Mouse (Mus musculus) liver, embryonic 13.5 days (tissue): Measurements from ENCODE around the gene Sept12. TPM values are rescaled to one million over a fixed set of nuclear protein-coding genes. Genes with fewer than 3 reads are reported as not detected.

Source experiments
- ATAC-seq: fragments of 200-750 bp; cut with Nextera tagmentation; 2 replicates; pipeline ENCODE4 v1.8.0; 2017; ENCODE audit warnings: low read depth, mild to moderate bottlenecking, moderate number of reproducible peaks, moderate library complexity
- DNase-seq: peaks from one replicate; pipeline ENCODE4 v3.0.0; 2022
- H3K27ac ChIP-seq: fragments of 300-500 bp; sonication (generic); 2 replicates; pipeline ENCODE4 v1.5.1; 2015; ENCODE audit warnings: moderate library complexity, mild to moderate bottlenecking, inconsistent platforms
- H3K27me3 ChIP-seq: fragments of 300-500 bp; sonication (generic); 2 replicates; pipeline ENCODE4 v1.6.1; 2015; ENCODE audit warnings: mild to moderate bottlenecking, inconsistent platforms
- H3K36me3 ChIP-seq: fragments of 300-500 bp; sonication (generic); 2 replicates; pipeline ENCODE4 v1.6.1; 2015; ENCODE audit warnings: mild to moderate bottlenecking, inconsistent platforms
- H3K4me1 ChIP-seq: fragments of 300-500 bp; sonication (generic); replicated peaks from 2 replicates; pipeline ENCODE4 v1.6.1; 2015; ENCODE audit warnings: inconsistent platforms
- H3K4me2 ChIP-seq: fragments of 300-500 bp; sonication (generic); 2 replicates; pipeline ENCODE4 v1.6.1; 2015; ENCODE audit warnings: inconsistent platforms, mild to moderate bottlenecking, moderate library complexity
- H3K4me3 ChIP-seq: fragments of 300-500 bp; sonication (generic); replicated peaks from 2 replicates; pipeline ENCODE4 v1.5.1; 2015; ENCODE audit warnings: mild to moderate bottlenecking, inconsistent platforms
- H3K9ac ChIP-seq: fragments of 300-500 bp; sonication (generic); 2 replicates; pipeline ENCODE4 v1.6.1; 2015; ENCODE audit warnings: mild to moderate bottlenecking, inconsistent platforms
- H3K9me3 ChIP-seq: fragments of 300-500 bp; sonication (generic); replicated peaks from 2 replicates; pipeline ENCODE4 v1.6.1; 2016; ENCODE audit warnings: inconsistent platforms
- WGBS: fragments of 180-500 bp; shearing (Covaris S2); methylation state at CpG from one replicate; pipeline ENCODE4 v1.1.7; 2015; ENCODE audit not compliant: insufficient replicate concordance; 5-methylcytosine and 5-hydroxymethylcytosine counted together
- polyA plus RNA-seq: library from polyadenylated mRNA; unstranded; fragments of >200 nt; fragmentation: Nextera tagmentation; extraction: Ambion mirVana; gene quantifications from 2 replicates; pipeline ENCODE4 v1.2.1, GENCODE M21; 2015

Sept12 gene
- not detected in 2 replicates for polyA plus RNA-seq

DNA sequence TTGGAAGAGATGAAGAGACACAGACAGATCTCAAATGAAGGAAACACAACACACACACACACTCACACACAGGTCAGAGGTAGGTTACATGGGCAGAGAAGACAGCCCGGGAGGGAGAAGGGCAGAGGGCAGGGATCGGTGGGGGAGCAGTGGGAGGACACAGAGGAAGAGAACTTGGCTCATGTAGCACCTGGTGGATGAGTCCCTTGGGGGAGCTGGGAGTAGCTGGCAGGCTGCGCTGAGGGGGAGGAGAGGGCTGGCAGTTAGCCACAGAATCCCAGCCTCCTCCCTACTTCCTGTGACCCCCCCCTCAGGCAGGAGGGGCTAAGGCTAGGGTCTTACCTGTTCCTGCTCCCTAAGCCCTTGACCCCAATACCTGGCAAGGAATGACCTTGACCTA, at the start of gene Sept12:
Gene Sept12, minus strand, starts transcription at position 300 of the 400 bp plus-strand sequence.
- ATAC-seq = no peak
- H3K4me2 ChIP-seq = no peak within 1 kb of the TSS
- WGBS = 59% methylated on average over 3 of the region's 3 CpGs
- peaks cover 4% of the 10 kb centered on the region; the same call in 1 of the 2 replicates for H3K4me1 ChIP-seq
- no peaks in the 10 kb centered on the region for H3K36me3 ChIP-seq
- H3K9ac ChIP-seq = no peak within 1 kb of the TSS
- no peak for DNase-seq
- H3K9me3 ChIP-seq = no peaks in the 10 kb centered on the region
- H3K27me3 ChIP-seq = no peaks in the 10 kb centered on the region
- H3K27ac ChIP-seq = no peak within 1 kb of the TSS
- H3K4me3 ChIP-seq = no peak within 1 kb of the TSS

DNA sequence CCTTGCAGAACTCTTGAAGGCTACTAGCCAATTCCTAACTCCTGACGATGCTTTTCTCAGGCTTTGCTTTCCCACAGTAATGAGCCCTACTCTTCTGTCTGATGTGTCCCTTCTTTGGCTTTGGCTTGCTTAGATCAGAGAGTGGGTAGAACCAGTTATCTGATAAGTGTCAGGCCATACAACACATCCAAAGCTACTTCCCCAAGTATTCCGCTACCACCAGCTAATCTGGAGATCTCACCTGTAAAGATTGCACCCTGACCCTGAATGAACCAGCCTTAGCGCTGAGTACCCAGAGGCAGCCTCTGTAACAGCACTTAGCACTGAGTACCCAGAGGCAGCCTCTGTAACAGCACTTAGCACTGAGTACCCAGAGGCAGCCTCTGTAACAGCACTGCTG, 47.7 kb upstream of the Sept12 start:
- no peak overlapping the region for H3K4me2 ChIP-seq
- no peaks in the 10 kb centered on the region for H3K27me3 ChIP-seq
- no peaks in the 10 kb centered on the region for H3K9me3 ChIP-seq
- H3K4me3 ChIP-seq = no peak overlapping the region
- WGBS = 94% methylated on average over 3 of the region's 3 CpGs
- DNase-seq (no peak), ATAC-seq (no peak)
- no peak overlapping the region for H3K27ac ChIP-seq
- H3K9ac ChIP-seq = no peak overlapping the region
- peaks cover 19% of the 10 kb centered on the region for H3K4me1 ChIP-seq
- peaks cover 72% of the 10 kb centered on the region for H3K36me3 ChIP-seq

DNA sequence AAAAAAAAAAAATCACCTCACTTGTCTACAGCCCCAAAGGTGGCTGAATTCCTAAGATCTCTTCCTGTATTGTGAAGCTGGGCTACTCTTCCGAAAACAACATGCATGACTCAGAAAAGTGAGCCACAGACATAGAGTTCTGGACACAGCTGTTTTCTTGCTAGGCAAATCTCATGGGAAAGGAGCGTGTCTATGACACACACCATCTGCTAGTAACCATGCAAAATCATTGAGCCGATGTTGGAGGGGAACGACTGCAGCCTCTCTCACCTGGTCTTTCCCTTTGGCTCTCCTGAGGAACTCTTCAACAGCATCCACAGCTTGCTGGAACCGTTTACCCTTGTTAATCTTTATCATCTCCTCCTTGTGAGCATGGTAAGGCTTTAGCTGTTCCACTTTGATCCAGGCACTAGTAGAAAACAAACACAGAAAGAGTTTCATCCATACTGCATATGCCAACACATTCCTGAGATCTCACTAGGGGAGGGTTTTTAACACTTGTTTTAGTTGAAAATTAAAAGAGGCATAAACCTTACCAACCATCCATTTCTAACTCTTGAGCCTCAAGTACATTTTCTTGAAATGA, 39.1 kb upstream of the Sept12 start:
- Histone ChIP-seq H3K9me3 (no peaks in the 10 kb centered on the region), H3K27me3 (no peaks in the 10 kb centered on the region), H3K9ac (no peak overlapping the region), H3K4me2 (no peak overlapping the region), H3K4me1 (no peaks in the 10 kb centered on the region), H3K27ac (no peak overlapping the region), H3K4me3 (no peak overlapping the region), H3K36me3 (peaks cover 95% of the 10 kb centered on the region)
- ATAC-seq (no peak), DNase-seq (no peak)
- WGBS = 89% methylated on average over 5 of the region's 5 CpGs

DNA sequence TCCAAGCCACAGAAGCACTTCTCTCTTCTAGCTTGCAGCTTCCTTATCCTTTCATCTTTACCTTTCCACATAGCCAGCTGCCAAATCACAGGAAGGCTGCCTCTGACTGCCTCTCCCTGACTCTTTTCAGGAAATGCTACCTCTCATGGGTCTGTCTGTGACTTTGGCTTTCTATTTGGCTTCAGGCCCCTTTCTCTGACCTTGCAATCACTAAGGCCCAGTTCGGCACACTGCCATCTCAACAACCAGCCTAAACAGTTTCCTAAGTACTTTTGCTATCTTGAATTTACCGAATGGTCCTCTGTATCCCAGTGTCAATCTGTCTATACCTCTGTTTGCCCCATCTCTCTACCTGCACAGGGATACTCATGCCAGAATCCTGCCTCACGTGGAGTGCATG, 37.9 kb upstream of the Sept12 start:
- ATAC-seq = no peak
- 92% methylated on average over 3 of the region's 3 CpGs for WGBS

DNA sequence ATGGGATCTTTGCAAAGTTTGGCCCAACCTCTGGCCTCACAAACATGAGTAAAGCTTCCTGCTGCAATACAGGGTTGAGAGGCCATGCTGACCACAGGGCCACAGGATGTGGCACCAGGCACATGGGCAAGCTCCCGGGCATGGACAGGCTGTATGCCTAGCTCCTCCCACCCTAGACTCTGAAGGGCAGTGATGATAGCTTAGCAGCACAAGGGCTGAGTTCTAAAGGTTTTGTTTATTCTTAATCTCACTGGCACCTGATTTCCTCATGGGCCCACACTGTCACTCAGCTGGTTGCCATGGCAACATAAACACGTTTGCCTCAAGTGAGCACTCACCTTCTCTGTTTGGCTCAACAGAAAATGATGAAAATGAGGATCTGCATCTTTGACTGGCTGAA, 32.2 kb upstream of the Sept12 start:
- peaks cover 99% of the 10 kb centered on the region for H3K36me3 ChIP-seq
- H3K9me3 ChIP-seq = no peaks in the 10 kb centered on the region
- H3K27ac ChIP-seq = no peak overlapping the region
- WGBS = 45% methylated on average over 2 of the region's 2 CpGs
- H3K4me3 ChIP-seq = no peak overlapping the region
- ATAC-seq = no peak
- no peak overlapping the region for H3K4me2 ChIP-seq
- DNase-seq = no peak
- no peaks in the 10 kb centered on the region for H3K27me3 ChIP-seq
- H3K9ac ChIP-seq = no peak overlapping the region
- no peaks in the 10 kb centered on the region for H3K4me1 ChIP-seq

More for the DNA sequence above, 37.9 kb upstream of the Sept12 start:
- H3K27ac ChIP-seq = no peak overlapping the region
- no peaks in the 10 kb centered on the region for H3K4me1 ChIP-seq
- H3K9ac ChIP-seq = no peak overlapping the region
- H3K9me3 ChIP-seq = no peaks in the 10 kb centered on the region
- DNase-seq = no peak
- peaks cover 95% of the 10 kb centered on the region for H3K36me3 ChIP-seq
- no peak overlapping the region for H3K4me3 ChIP-seq
- no peaks in the 10 kb centered on the region for H3K27me3 ChIP-seq
- H3K4me2 ChIP-seq = no peak overlapping the region

DNA sequence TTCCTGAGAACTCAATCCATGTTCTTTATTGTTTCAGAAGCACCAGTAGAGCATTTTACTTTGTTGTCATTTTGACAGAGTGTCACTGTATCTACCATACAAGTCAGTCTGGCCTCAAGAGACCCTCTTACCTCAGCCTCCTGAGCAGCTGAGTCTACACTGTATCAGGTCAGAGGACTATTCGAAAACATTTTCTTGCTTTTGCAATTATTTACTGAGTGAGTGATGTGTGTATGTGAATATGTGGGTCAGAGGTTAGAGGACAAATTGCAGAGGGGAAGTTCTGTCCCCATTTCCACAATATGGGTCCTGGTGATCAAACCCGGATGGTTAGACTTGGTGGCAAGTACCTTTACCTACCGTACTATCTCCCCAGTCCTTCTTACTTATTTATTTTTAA, 26.4 kb upstream of the Sept12 start:
- ATAC-seq (no peak), DNase-seq (no peak)
- Histone ChIP-seq H3K36me3 (peaks cover 99% of the 10 kb centered on the region), H3K4me3 (no peak overlapping the region), H3K9ac (no peak overlapping the region), H3K4me1 (no peaks in the 10 kb centered on the region), H3K9me3 (no peaks in the 10 kb centered on the region), H3K27ac (no peak overlapping the region), H3K4me2 (no peak overlapping the region), H3K27me3 (no peaks in the 10 kb centered on the region)
- WGBS = 88% methylated on average over 3 of the region's 3 CpGs

DNA sequence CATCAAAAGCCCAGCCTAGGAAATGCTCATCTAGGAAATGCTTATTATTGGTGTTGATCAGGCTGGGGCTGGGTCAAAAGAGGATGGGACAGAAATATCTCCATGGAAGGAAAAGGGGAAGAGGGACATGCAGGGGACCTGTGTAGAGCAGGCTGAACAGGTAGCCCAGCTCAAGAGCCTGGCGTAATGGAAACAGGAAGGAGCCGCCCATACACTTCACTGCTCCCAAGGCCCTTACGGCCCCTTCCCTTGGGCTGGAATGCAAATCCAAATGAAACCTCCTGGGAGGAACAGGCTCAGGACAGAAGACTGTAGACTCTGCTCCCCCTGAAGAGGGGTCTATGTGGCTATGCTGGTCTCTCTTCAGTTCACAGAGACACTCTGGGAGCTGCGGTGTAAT, 16.9 kb upstream of the Sept12 start:
- no peak overlapping the region for H3K4me2 ChIP-seq
- H3K36me3 ChIP-seq = peaks cover 53% of the 10 kb centered on the region
- H3K9ac ChIP-seq = no peak overlapping the region
- WGBS = 86% methylated on average over 4 of the region's 4 CpGs
- no peak overlapping the region for H3K27ac ChIP-seq
- H3K27me3 ChIP-seq = 0 out of 2 replicates have a peak, but pooled peaks cover 5% of the 10 kb centered on the region
- no peak for ATAC-seq
- H3K4me3 ChIP-seq = no peak overlapping the region
- H3K4me1 ChIP-seq = peaks cover 31% of the 10 kb centered on the region
- DNase-seq = no peak
- H3K9me3 ChIP-seq = no peaks in the 10 kb centered on the region

DNA sequence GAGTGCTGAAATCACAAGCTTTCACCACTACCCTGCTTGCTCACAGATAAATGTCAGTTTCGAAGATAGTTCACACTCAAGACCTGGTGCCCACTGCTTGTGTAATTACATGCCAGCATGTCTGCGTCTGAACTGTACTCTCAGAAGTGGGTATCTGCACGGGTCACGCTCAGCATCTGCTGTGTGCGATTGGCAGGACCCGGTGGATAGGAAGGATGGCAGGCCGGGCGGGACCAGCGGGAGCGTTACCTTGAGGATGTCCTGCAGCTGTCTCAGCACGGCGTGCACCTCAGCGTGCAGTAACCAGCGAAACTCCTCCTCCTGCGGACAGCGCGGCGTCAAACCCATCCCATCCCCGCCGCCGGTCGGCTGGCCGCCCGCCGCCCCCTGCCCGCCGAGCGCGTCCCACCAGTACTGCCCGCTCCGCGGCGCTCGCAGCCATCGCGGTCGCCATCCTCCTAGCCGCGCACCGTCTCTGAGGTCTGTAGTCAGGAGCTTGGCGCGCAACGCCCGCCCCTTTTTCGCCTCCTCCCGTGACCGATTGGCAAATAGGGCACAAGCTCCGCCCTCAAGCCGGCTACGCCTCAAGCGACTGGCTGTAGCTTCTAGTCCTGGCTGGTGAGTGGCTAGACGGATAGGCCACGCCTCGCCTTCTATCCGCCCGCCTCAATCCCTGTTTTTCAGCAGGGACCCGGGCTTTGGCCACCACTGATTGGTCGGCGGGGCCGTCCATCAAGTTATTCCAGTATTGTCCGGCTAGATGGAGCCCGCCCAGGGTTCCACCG, 15.6 kb upstream of the Sept12 start, which contains the start of gene Rogdi:
Gene Rogdi, minus strand, starts transcription at position 500 of the 785 bp plus-strand sequence.
- peak within 1 kb of the TSS; percentile 70 for H3K4me3 ChIP-seq
- H3K4me2 ChIP-seq = peak within 1 kb of the TSS; percentile 89
- peak within 1 kb of the TSS; percentile 74 for H3K9ac ChIP-seq
- peak; percentile 91 for ATAC-seq
- under 1% methylated on average over 63 of the region's 63 CpGs for WGBS
- peaks cover 40% of the 10 kb centered on the region for H3K36me3 ChIP-seq
- no peaks in the 10 kb centered on the region for H3K9me3 ChIP-seq
- H3K27ac ChIP-seq = peak within 1 kb of the TSS; percentile 73
- H3K27me3 ChIP-seq = 0 out of 2 replicates have a peak, but pooled peaks cover 5% of the 10 kb centered on the region
- H3K4me1 ChIP-seq = peaks cover 34% of the 10 kb centered on the region
- peak; percentile 97 for DNase-seq

DNA sequence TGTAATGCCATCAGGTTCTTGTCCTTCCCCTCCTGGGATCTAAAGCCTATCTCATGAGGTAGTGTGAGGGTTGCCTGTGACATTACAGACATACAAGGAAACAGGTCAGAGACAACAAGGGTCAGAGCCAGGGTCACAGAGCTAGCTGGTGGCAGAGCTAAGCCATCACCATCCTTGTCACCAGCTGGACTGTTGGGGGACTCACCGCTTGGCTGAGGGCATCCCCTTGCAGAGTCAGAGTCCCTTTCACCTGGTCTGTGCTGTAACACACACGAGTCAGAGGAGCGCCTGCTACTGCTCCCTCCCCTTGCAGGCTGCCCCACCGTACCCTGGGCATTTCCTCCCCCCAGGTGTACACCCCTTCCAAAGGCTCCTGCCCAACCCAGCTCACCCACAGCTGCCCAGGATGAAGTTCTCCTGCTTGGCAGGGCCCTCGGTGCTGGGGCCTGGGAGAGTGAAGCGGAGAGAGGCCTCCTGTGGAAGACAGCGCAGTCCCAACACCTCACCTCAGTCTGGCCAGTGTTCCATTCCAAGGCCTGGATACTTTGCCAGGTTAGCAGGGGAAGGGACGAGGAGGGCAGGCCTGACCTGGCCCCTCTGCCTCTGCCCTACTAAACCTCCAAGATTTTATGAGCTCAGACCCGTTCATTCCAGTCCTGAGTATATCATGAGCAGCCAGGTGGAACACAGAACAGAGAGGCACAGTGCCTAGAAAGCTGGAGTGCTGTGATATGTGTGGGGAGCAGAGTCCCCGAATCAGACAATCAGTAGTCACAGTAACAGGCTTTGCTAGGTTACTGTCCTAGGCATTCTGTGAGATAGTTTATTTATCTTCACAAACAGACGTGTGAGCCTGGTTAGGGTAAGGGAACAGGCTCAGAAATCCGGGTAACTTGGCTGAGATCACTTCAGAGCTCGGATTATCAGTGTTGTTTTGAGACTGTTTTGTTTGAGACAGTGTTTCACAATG, 14.7 kb upstream of the Sept12 start:
- WGBS = 35% methylated on average over 13 of the region's 13 CpGs
- DNase-seq (peak; percentile 63), ATAC-seq (peak; percentile 64)
- H3K27ac ChIP-seq = peak overlapping the region; percentile 73
- peak overlapping the region; percentile 70 for H3K4me3 ChIP-seq
- no peaks in the 10 kb centered on the region for H3K9me3 ChIP-seq
- peaks cover 31% of the 10 kb centered on the region for H3K36me3 ChIP-seq
- 0 out of 2 replicates have a peak, but pooled peaks cover 5% of the 10 kb centered on the region for H3K27me3 ChIP-seq
- peak overlapping the region; percentile 89 for H3K4me2 ChIP-seq
- H3K4me1 ChIP-seq = peaks cover 39% of the 10 kb centered on the region
- H3K9ac ChIP-seq = peak overlapping the region; percentile 74

DNA sequence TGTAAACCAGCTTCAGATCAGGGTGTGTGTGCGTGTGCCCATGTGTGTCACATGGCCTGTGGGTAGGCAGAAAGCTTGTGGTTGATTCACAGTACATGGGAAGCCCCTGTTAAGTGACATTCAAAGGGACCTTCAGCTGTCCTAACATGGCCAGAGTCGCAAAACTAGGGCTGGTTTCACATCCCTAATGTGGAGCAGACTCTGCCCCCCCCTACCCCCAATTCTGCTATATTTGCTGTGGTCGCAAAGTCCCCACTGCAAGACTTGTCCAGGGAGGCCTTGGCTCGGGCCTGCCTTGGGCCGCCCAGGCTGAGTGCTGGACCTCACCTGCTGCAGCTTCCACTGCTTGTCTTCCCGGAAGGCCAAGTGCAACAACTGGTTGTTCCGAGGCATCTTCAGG, 13.6 kb upstream of the Sept12 start:
- H3K27me3 ChIP-seq = 0 out of 2 replicates have a peak, but pooled peaks cover 5% of the 10 kb centered on the region
- H3K4me2 ChIP-seq = no peak overlapping the region
- no peak overlapping the region for H3K4me3 ChIP-seq
- ATAC-seq (no peak), DNase-seq (no peak)
- peaks cover 20% of the 10 kb centered on the region for H3K36me3 ChIP-seq
- H3K9ac ChIP-seq = no peak overlapping the region
- 45% methylated on average over 7 of the region's 7 CpGs for WGBS
- H3K9me3 ChIP-seq = no peaks in the 10 kb centered on the region
- no peak overlapping the region for H3K27ac ChIP-seq
- peaks cover 39% of the 10 kb centered on the region for H3K4me1 ChIP-seq
